Mouse (Mus musculus): Measurements from ENCODE around the gene Olfr550. TPM values are rescaled to one million over a fixed set of nuclear protein-coding genes. Genes with fewer than 3 reads are reported as not detected.
"Not testable (repeated sequence)": the region's sequence is repeated elsewhere in the genome, so short reads cannot be mapped to it uniquely, and the experiment has no call there.

Gene Olfr550
- not detected in 2 replicates for polyA plus RNA-seq (2012; rRNA removed)

DNA sequence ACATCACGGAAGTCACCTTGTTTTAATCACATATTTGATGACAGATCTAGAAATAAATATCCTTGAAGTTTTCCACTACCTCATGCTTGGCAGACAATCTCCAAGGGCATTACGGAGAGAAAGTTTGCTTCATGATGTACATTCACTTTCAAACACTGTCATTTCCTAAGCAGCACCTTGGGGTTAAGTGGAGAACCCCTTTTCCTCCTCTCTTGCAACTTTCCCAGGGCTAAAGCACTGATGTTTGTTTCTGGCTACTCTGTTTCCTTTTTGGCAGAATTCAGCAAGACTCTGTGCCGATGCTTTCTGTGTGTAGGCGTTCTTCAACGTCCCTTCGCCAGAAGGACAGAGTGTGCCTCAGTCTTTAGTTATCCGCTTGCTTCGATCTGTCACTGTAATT, at the start of gene Olfr550:
Gene Olfr550, plus strand, starts transcription at position 301 of the 400 bp plus-strand sequence.
- DNase-seq (ENCODE audit: low spot score) = no peak

DNA sequence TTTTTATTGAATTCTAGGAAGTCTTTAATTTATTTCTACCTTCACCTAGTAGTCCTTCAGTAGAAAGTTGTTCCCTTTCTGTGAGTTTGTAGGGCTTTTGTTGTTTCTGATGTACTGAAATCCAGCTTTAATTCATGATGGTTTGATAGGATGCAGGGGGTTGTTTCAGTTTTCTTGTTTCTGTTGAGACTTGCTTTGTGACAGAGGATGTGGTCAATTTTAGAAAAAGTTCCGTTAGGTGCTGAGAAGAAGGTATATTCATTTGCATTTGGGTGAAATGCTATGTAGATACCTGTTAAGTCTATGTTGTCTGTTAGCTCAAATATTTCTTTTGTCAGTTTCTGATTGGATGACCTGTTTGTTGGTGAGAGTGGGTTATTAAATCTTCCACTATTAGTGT, 42.2 kb upstream of the Olfr550 start:
- DNase-seq (ENCODE audit: low spot score) = no peak

DNA sequence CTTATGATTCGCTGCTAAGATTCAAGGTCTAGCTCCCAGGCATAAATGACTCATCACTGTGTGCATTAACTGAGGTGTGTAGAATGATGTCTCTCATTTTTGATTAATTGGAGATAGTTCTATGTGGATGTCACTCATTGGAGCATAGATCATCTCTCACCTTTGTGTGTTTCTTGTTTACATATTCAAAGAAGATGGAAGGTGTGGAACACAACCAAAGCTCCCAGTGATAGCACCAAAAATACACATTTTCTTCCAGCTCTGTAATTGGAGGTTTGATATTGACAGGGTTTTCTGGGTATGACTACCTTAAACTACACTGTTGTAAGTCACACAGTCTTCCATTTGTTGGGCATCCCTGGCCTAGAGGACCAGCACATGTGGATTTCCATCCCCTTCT, 36.8 kb upstream of the Olfr550 start, which contains the start of gene Olfr547:
Gene Olfr547, plus strand, starts transcription at position 301 of the 400 bp plus-strand sequence.
- no peak for DNase-seq (ENCODE audit: low spot score)

DNA sequence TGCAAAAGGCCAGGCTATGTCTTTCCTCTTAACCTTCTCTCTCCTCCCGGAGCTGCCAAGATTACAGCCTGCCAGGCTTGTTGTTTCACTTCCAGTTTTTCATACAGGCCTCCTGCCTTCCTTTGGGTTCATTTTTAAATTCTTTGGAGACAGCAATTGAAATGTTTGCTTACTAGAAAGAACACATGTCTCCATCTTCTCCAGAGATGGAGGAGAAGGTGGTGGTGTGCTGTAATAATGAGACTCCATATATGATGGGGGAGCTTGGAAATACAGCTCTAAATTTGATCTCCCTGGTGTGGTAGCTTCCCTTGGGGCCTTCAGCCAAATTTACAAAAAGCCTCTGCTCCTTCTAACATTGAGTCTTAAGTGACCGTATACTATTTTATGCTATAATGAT, 30.6 kb upstream of the Olfr550 start, which contains the start of gene Olfr548-ps1:
Gene Olfr548-ps1, plus strand, starts transcription at position 301 of the 400 bp plus-strand sequence.
- no peak for DNase-seq (ENCODE audit: low spot score)

DNA sequence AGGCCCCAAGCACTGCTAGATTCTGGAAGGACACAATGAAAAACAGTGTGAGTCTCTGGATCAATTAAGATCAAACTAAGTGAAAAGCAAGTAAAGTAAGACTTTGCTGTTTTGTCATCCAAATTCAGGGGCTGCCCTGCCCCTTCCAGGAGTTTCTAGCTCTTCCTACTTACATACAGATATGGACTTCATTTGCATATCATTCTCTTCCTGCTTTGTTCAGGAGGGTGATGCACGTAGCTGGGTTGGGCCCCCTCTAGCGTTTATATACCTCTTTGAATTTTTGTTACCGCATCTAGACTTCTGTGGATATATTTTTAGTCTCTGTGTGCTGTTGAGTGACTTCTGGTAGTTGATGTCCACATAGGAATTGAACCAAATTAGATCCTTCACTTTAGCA, 30.0 kb upstream of the Olfr550 start:
- no peak for DNase-seq (ENCODE audit: low spot score)

DNA sequence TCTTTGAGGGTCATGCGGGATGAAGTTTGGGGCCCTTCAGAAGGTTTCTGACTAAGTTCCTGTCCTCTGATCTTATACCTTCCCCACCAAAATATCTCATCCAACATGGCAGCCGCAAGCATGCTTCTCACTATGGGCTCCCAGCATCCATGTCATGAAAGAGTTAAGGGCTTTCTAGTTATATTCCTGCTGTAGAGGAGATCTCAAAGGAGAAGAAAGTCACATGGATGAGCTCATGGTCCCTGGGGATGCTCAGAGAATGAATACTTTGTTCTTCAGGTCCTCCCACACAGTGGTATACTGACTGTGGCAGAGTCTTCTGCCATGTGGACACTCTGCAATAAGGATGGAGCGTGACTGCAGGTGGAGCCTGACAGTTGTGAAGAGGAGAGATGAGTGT, 21.7 kb upstream of the Olfr550 start, which contains the start of gene Olfr549:
Gene Olfr549, plus strand, starts transcription at position 301 of the 400 bp plus-strand sequence.
- no peak for DNase-seq (ENCODE audit: low spot score)

DNA sequence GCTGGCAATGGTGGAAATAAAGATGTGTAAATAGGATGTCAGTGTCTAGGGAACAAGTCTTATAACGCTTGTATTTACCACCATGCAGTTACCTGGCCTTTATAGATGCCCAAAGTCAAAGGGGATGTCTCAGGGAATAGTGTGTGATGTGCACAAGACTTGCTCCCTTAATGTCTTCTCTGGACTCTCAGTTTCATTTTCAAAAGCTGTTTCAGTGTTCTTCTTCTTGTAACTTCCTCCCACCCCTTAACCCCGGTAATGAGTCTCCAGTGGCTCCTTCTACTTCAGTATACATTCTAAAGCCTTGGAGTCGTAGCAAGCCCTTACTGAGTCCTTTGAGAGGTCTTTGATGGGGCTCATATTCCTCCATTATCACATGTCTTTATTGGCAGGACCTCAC, 18.0 kb upstream of the Olfr550 start:
- no peak for DNase-seq (ENCODE audit: low spot score)

DNA sequence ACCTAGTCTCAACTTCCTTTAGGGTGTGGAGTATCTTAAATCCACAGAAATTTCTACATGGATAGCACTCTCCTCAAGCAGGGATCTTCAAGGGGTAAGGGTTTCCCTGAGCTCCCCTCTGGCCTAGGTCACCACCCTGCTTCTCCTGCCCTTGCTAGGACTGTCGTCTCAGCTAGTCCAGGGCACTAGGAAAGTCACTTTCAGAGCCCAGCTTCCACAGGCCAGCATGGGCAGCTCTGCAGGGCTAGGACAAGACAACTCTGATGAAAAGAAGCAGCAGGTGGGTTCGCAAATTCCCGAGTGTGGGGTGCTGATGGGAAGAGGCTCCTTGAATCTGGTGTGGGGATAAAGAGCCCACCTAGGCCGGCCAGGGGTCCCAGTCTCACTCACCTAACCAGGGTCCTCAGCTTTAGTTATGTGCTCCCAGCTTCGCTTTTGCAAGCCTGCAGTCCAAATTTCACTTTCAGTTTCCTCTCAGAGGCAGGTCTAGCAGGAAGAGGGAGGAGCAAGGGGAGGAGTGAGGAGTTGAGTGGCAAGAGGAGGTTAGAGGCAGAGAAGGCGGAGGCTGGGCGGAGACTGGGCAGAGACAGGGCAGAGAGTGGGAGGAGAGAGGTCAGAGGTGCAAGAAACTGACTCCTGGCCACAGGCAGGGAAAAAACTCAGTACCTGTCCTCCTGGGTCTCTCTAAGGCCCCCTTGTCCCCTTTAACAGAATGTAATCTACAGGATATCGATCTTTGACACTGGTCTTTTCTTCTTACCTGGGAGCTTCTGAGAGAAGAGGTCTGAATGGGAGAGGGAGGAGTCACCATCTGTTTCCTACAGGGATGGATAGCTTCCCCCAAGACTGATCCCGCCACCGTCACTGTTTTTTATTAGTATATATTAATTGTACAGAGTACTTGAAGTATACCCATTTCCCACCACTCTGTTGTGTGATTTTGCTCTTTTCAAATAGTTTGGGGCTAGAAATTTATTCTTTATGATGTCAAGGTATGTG, 5.9 kb upstream of the Olfr550 start, which contains the start of gene Trim21:
Gene Trim21, minus strand, starts transcription at position 488 of the 999 bp plus-strand sequence.
- peak; percentile 35 for DNase-seq (ENCODE audit: low spot score)

DNA sequence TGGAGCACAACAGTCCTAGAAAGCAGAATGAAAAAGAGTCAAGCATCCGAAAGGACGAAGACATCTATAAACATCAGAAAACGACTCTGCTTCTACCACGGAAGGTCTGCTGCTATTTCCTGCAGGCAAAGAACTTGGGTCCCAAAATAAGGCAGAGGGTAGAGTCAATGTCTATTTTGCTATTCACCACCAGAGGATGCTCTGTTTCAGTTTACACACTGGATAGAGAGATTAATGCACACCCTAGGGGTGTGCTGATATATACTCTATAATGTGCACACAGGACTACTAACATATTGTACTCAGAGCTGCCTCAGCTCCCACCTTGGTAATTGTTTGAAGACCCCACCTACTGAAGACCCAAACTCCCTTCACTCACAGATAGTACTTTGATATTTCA, 5.0 kb upstream of the Olfr550 start:
- no peak for DNase-seq (ENCODE audit: low spot score)

DNA sequence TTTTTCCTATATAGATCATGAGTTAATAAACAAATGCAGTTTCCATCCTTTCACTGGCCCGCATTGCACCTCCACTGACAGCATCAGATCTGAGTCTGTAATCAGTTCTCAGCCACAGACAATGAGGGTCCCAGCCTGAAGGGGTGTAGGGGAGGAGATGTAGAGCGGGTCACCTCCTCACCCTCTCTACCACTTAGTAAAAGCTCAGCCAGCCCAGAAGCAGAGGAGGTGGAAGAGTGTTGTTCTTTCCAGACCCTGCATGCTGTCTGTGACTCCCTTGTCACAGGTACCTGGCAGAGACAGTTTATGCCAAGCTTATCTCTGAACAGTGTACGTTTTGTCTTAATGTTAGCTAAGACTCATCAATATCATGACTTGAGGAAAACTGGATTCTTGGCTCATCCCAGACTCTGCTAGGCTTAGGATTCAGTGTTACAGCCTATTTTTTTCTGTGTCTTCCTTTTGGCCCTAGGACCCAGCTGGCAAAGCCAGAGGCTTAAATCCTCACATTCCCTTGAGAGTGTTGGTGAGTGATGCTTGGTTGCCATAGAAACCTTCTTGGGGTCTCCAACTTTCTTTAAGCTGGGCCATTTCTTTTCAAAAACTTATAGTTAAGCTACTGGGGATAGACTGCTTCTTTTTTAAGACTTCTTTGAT, 2.1 kb downstream of the Olfr550 start:
- DNase-seq (ENCODE audit: low spot score) = no peak

DNA sequence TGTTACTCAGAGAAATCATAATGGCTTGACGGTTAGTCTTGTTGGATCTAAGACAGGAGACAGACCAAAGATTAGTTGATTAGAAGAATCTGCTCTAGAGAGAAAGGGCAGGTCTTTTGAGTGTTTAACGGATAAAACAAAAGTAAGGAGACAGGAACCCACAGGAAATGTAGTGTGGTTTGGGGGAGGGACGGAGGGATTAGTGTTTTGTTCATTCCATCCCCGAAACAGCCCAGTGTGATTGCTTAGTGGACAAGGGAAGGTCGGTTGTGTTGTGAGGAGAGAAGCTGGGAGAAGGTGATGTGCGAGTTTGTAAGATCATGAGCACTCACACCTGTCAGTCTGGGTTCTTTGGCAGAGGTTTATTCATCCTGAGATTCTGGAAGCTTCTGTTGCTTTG, 4.8 kb downstream of the Olfr550 start:
- DNase-seq (ENCODE audit: low spot score) = no peak

DNA sequence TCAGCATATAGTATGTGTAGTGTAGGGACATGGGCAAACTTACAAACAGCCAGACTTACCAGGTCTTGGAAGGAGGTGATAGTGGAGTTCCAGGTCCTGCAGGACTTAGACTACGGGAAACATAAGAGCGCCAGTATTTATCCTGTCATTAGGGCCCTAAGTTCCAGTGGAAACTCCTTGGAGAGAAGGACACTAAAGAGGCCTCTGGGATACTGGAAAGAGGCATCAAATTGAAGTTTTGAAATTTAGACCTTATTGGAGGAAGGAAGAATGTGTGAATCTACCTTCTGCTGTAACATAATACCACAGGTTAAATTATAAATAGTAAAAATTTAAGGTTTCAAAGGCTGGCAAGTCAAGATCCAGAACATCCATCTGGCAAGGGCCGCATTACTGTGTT, 20.5 kb downstream of the Olfr550 start, which contains the start of gene Olfr551:
Gene Olfr551, minus strand, starts transcription at position 101 of the 400 bp plus-strand sequence.
- no peak for DNase-seq (ENCODE audit: low spot score)

DNA sequence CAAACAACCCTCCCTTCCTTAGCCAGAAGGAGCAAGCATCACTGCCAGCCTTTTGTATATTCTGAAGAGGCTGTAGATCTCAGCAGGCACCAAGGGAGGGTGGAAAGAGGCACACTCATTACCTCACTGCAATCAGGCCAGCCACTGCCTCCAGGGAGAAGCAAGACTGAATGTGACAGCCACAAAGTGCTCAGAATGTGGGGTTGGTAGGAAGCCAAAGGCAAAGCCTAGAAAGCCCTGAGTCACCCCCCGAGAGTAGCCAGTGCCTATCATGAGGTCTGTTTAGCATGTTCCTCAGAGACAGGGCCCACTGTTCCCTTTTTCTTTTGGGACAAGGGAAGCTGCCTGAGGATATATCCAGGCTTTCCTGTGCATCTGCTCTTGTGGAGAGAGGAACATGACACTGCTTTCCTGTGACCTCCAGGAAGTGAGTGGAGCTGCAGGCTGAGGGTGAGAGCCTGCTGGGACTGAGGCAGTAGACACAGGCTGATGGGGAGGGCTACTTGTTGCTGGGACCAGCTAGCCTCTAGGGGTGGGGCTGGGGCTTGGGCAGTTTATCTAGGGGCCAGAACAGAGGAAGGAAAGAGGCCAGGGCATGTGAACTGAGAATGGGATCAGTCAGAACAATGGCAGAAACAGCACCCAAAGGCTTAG, 26.3 kb downstream of the Olfr550 start, which contains the start of gene Olfr552:
Gene Olfr552, plus strand, starts transcription at position 393 of the 654 bp plus-strand sequence.
- no peak for DNase-seq (ENCODE audit: low spot score)

DNA sequence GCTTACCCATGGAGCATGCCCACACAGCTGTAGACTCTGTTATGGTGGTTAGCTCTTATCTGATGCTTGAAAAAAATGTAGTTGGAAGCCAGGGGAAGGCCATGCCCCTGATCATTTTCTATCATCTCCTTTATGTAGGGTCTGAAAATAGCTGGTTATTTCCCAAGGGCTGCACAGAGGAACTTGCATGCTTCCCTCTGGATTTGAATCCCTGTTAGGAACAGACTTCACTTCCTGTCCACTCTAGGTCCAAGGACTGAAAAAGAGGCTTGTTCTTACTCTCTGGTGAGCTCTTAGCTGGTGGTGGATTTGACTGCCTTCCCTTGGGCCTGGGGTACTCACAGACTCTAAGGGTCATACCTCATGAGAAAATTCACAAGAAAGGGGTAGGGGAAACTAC, 46.9 kb downstream of the Olfr550 start, which contains the start of gene Olfr553:
Gene Olfr553, minus strand, starts transcription at position 101 of the 400 bp plus-strand sequence.
- DNase-seq (ENCODE audit: low spot score) = no peak

DNA sequence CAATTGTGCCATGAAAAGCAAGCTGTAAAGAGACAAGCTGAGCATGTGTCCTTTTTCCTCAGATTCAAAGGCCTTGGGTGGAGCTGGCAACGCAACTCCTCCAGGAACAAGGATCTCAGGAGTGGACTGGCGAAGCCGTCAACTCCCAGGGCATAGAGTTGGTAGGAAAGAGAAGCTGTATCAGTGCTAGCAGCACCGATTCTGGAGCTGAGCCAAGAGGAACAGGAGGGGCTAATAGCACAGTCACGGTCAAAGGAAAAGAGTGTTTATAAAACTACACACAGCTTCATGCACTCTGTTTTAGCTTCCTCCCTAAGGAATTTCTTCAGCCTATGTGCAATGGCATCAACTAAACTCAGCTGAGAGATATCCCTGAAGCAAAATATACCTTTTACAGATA, 48.4 kb downstream of the Olfr550 start:
- DNase-seq (ENCODE audit: low spot score) = no peak

DNA sequence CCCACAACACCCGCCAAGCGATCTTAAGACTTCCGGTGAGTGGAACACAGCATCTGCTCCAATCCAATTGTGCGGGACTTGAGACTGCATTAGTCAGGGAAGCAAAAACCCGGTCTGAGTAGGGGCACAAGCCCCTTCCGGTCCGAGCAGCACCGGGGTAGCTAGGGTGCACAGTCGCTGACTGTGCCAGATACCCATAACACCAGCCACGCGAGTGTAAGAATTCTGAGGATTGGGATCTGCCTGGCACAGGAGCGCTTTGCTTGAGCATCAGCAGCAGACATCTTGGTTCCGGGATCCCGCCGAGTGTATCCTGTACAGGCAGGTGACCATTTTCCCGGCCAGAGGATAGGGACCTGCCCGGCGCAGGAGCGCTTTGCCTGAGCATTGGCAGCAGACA, 49.1 kb downstream of the Olfr550 start:
- not testable (repeated sequence) for DNase-seq (ENCODE audit: low spot score)

Other genes starting within 250 kb of the Olfr550 start
- gene Rrm1, start 129.7 kb upstream of the Olfr550 start, polyA plus RNA-seq (2012; rRNA removed) = 21.9 and 23.9 TPM in 2 replicates
- gene Olfr543, start 89.8 kb upstream of the Olfr550 start, polyA plus RNA-seq (2012; rRNA removed) = not detected in 2 replicates
- gene Olfr544, start 83.1 kb upstream of the Olfr550 start, polyA plus RNA-seq (2012; rRNA removed) = not detected in 2 replicates
- gene Olfr545, start 71.9 kb upstream of the Olfr550 start, polyA plus RNA-seq (2012; rRNA removed) = not detected in 2 replicates
- gene Olfr547, start 36.7 kb upstream of the Olfr550 start, polyA plus RNA-seq (2012; rRNA removed) = not detected in 2 replicates
- gene Olfr548-ps1, start 30.5 kb upstream of the Olfr550 start, polyA plus RNA-seq (2012; rRNA removed) = not detected in 2 replicates
- not detected in 2 replicates for gene Olfr549, start 21.6 kb upstream of the Olfr550 start, polyA plus RNA-seq (2012; rRNA removed)
- 12.9 and 14.2 TPM in 2 replicates for gene Trim21, start 6.0 kb upstream of the Olfr550 start, polyA plus RNA-seq (2012; rRNA removed)
- not detected in 2 replicates for gene Olfr551, start 20.4 kb downstream of the Olfr550 start, polyA plus RNA-seq (2012; rRNA removed)
- not detected in 2 replicates for gene Olfr552, start 26.3 kb downstream of the Olfr550 start, polyA plus RNA-seq (2012; rRNA removed)
- not detected in 2 replicates for gene Olfr553, start 46.8 kb downstream of the Olfr550 start, polyA plus RNA-seq (2012; rRNA removed)
- gene Olfr554, start 67.0 kb downstream of the Olfr550 start, polyA plus RNA-seq (2012; rRNA removed) = not detected in 2 replicates
- gene Olfr555, start 87.4 kb downstream of the Olfr550 start, polyA plus RNA-seq (2012; rRNA removed) = not detected in 2 replicates
- not detected in 2 replicates for gene Olfr556, start 93.5 kb downstream of the Olfr550 start, polyA plus RNA-seq (2012; rRNA removed)
- 75.3 and 99.1 TPM in 2 replicates for gene Trim68, start 115.9 kb downstream of the Olfr550 start, polyA plus RNA-seq (2012; rRNA removed)
- gene Olfr557, start 124.5 kb downstream of the Olfr550 start, polyA plus RNA-seq (2012; rRNA removed) = not detected in 2 replicates
- 1.3 and 1.4 TPM in 2 replicates for gene Olfr558, start 130.8 kb downstream of the Olfr550 start, polyA plus RNA-seq (2012; rRNA removed)
- not detected in 2 replicates for gene Olfr33, start 147.6 kb downstream of the Olfr550 start, polyA plus RNA-seq (2012; rRNA removed)
- gene Olfr559, start 156.0 kb downstream of the Olfr550 start, polyA plus RNA-seq (2012; rRNA removed) = not detected in 2 replicates
- 0.03 TPM in 1 of 2 replicates, not detected in the other for gene Olfr560, start 187.9 kb downstream of the Olfr550 start, polyA plus RNA-seq (2012; rRNA removed)
- 1.0 and 1.4 TPM in 2 replicates for gene Olfr78, start 188.0 kb downstream of the Olfr550 start, polyA plus RNA-seq (2012; rRNA removed)
- not detected in 2 replicates for gene Olfr561, start 199.8 kb downstream of the Olfr550 start, polyA plus RNA-seq (2012; rRNA removed)
- not detected in 2 replicates for gene Olfr564, start 232.0 kb downstream of the Olfr550 start, polyA plus RNA-seq (2012; rRNA removed)

Data from urinary bladder, adult 2 months (tissue).